Mouse (Mus musculus) heart, embryonic 14.5 days (tissue): ENCODE data around the gene Atf7. TPM values are rescaled to one million over a fixed set of nuclear protein-coding genes. Genes with fewer than 3 reads are reported as not detected.

Experiments
- ATAC-seq: fragments of 200-750 bp; cut with Nextera tagmentation; 2 replicates; pipeline ENCODE4 v1.8.0; 2017; ENCODE audit warnings: low read depth, moderate TSS enrichment; ENCODE audit not compliant: insufficient number of reproducible peaks, insufficient read depth, low FRiP score
- H3K27ac ChIP-seq, 2 experiments: fragments of 200-500 bp in 1 of 2; fragments of 300-500 bp in 1 of 2; sonication (generic) in 1 of 2; replicated peaks in 1 of 2; 2 replicates each; pipeline ENCODE4 v1.5.1; 2012 to 2014; ENCODE audit warnings: low read depth in 2 of 2, low read length in 2 of 2, control low read depth in 1 of 2, mild to moderate bottlenecking in 1 of 2, mixed read lengths in 1 of 2; ENCODE audit not compliant: control insufficient read depth in 1 of 2, insufficient read depth in 1 of 2
- H3K27me3 ChIP-seq: fragments of 300-500 bp; sonication (generic); 2 replicates; pipeline ENCODE4 v1.6.1; 2014; ENCODE audit warnings: mild to moderate bottlenecking, low read length, control low read depth; ENCODE audit not compliant: control insufficient read depth, insufficient read depth
- H3K36me3 ChIP-seq: fragments of 300-500 bp; sonication (generic); 2 replicates; pipeline ENCODE4 v1.6.1; 2014; ENCODE audit warnings: mild to moderate bottlenecking, control low read depth, low read length, mixed read lengths; ENCODE audit not compliant: control insufficient read depth, insufficient read depth
- H3K4me1 ChIP-seq, 2 experiments: fragments of 200-500 bp in 1 of 2; fragments of 300-500 bp in 1 of 2; sonication (generic) in 1 of 2; 2 replicates each; pipeline ENCODE4 v1.6.1; 2012 to 2014; ENCODE audit warnings: low read length in 2 of 2, control low read depth in 1 of 2, mixed read lengths in 1 of 2; ENCODE audit not compliant: control insufficient read depth in 2 of 2, insufficient read depth in 2 of 2
- H3K4me2 ChIP-seq: fragments of 300-500 bp; sonication (generic); 2 replicates; pipeline ENCODE4 v1.6.1; 2014; ENCODE audit warnings: mild to moderate bottlenecking, low read length
- H3K4me3 ChIP-seq, 2 experiments: fragments of 200-500 bp in 1 of 2; fragments of 300-500 bp in 1 of 2; sonication (generic) in 1 of 2; 2 replicates each; pipeline ENCODE4 v1.5.1; 2012 to 2014; ENCODE audit warnings: low read length in 2 of 2, mild to moderate bottlenecking in 2 of 2, control low read depth in 1 of 2, low read depth in 1 of 2, moderate library complexity in 1 of 2; ENCODE audit not compliant: control insufficient read depth in 1 of 2, insufficient read depth in 1 of 2
- H3K9ac ChIP-seq: fragments of 300-500 bp; sonication (generic); 2 replicates; pipeline ENCODE4 v1.6.1; 2014; ENCODE audit warnings: mild to moderate bottlenecking, low read length
- H3K9me3 ChIP-seq: fragments of 300-500 bp; sonication (generic); 2 replicates; pipeline ENCODE4 v1.6.1; 2016; ENCODE audit warnings: low read length, control low read depth; ENCODE audit not compliant: control insufficient read depth
- WGBS: fragments of 180-500 bp; shearing (Covaris S2); extraction: QIAGEN DNeasy Blood & Tissue Kit; methylation state at CpG from one replicate; pipeline ENCODE4 v1.1.7; 2014; 5-methylcytosine and 5-hydroxymethylcytosine counted together
- polyA plus RNA-seq: library from polyadenylated mRNA; unstranded; fragments of >200 nt; fragmentation: Nextera tagmentation; extraction: Ambion mirVana; gene quantifications from 2 replicates; pipeline ENCODE4 v1.2.1, GENCODE M21; 2014

The Atf7 gene
- polyA plus RNA-seq, 1 experiment from 2014 or later, result 29.7 TPM

DNA sequence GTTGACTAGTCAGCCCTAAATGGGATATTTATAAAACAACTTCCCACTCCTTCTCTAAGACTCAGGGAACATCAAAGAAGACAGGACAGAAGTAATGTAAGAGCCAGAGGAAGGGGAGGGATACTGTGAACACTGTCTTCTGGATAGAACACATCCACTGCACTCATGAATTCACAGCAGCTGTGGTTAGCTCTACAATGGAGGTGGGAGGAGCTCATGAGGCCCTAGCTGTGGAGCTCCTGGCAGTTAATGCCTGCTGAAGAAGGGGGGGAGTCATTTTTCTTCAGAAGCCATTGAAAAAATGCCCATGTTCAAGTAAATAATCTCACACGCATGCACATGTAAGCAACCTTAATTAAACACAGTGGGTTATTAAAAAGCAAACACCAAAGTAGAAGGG, 48.3 kb downstream of the Atf7 start:
- 94% methylated on average over 1 of the region's 1 CpGs for WGBS
- H3K9me3 ChIP-seq, result no peaks in the 10 kb centered on the region
- 0 out of 2 replicates have a peak, but pooled peaks cover 4% of the 10 kb centered on the region for H3K36me3 ChIP-seq
- no peaks in the 10 kb centered on the region for H3K27me3 ChIP-seq
- no peaks in the 10 kb centered on the region for H3K4me1 ChIP-seq
- H3K27ac ChIP-seq, result no peak overlapping the region
- no peak for ATAC-seq
- H3K4me2 ChIP-seq, result no peak overlapping the region
- no peak overlapping the region for H3K4me3 ChIP-seq
- H3K9ac ChIP-seq, result no peak overlapping the region

DNA sequence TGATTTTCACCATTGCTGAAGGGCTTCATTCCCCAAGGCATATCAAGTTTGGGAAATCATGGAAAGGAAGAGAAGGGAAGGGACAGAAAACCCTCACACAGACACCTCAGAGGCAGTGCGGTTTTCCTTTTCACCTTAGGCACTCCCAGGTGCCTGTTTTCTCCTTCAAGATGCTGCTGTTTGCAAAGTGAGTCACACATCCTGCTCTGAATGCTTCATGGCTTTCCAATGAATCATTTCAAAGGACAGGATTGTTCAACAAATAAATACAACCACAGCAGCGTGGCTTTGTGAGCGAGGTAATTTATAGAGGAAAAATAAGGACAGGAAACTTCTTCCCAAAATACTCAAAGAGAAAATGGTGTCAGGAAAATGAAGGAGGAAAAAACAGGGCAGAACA, 53.2 kb downstream of the Atf7 start:
- Histone ChIP-seq H3K9ac (no peak overlapping the region), H3K27me3 (no peaks in the 10 kb centered on the region), H3K4me1 (no peaks in the 10 kb centered on the region), H3K27ac (no peak overlapping the region), H3K4me2 (no peak overlapping the region), H3K4me3 (no peak overlapping the region), H3K9me3 (no peaks in the 10 kb centered on the region), H3K36me3 (0 out of 2 replicates have a peak, but pooled peaks cover 4% of the 10 kb centered on the region)
- no peak for ATAC-seq
- WGBS, result 75% methylated on average over 3 of the region's 3 CpGs

DNA sequence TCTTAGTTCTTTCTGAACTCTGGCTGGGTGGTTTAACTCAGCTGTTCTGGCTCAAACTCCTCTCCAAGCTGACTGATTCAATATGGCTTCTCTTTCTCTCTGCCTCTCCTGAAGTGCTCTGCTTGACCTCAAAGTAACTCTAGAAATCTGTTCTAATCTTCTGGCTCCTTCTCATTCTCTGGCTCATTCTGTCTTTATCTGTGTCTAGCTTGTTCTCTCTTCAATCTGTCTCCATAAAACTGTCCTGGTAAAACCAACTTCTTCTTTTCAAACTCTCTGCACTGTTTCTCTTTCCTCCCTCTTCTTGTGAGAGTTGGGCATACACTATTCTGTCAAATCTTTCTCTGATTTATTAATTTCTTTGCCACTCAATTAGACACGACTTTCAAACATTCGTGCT, 57.4 kb downstream of the Atf7 start:
- H3K27ac ChIP-seq, result no peak overlapping the region
- H3K4me1 ChIP-seq, result no peaks in the 10 kb centered on the region
- H3K9ac ChIP-seq, result no peak overlapping the region
- H3K27me3 ChIP-seq, result no peaks in the 10 kb centered on the region
- peaks cover 15% of the 10 kb centered on the region for H3K36me3 ChIP-seq
- 91% methylated on average over 2 of the region's 2 CpGs for WGBS
- H3K4me3 ChIP-seq, result no peak overlapping the region
- H3K4me2 ChIP-seq, result no peak overlapping the region
- ATAC-seq, result no peak
- no peaks in the 10 kb centered on the region for H3K9me3 ChIP-seq

DNA sequence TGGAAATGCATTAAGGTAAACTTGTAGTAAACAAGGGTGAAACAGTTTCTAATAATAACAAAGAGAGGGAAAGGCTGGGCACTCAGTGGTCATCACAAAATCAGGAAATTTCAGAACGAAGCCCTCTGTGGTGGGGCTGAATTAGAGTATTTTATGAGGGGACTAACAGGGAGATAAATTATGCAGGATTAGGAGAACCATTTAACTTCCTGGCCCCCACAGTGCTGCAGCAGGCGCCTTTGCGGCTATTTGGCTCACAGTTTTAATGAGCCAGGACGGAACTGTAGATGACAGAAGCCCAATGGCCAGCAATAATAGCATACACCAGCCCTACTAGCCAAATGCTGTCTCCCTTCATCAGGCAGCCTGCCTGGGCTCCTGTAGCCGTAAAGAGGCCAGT, 61.6 kb downstream of the Atf7 start:
- no peak overlapping the region for H3K4me3 ChIP-seq
- peaks cover 32% of the 10 kb centered on the region for H3K36me3 ChIP-seq
- no peak overlapping the region for H3K27ac ChIP-seq
- ATAC-seq, result no peak
- WGBS, result 94% methylated on average over 5 of the region's 5 CpGs
- no peak overlapping the region for H3K4me2 ChIP-seq
- H3K27me3 ChIP-seq, result no peaks in the 10 kb centered on the region
- H3K9ac ChIP-seq, result no peak overlapping the region
- H3K9me3 ChIP-seq, result no peaks in the 10 kb centered on the region
- no peaks in the 10 kb centered on the region for H3K4me1 ChIP-seq

DNA sequence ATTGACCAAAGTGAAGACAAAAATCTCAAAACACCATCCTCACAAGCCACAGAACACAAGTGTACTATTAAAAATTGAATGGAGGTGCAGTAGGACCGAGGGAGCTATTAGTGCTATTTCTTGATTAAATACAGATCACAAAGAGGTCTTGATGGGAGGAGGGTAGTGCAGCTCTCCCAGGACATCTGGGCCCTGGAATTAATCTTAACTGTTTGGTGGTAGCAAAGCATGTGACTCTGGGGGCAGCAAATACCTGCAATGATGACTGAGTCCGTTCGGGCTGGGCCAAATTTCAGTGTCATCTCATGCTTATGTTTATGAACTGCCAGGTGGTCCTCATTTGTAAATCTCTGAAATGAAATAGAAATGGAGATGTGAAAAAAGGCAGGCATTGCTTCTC, 62.2 kb downstream of the Atf7 start:
- Histone ChIP-seq H3K4me3 (no peak overlapping the region), H3K27ac (no peak overlapping the region), H3K9me3 (no peaks in the 10 kb centered on the region), H3K9ac (no peak overlapping the region), H3K4me2 (no peak overlapping the region), H3K4me1 (no peaks in the 10 kb centered on the region), H3K36me3 (peaks cover 32% of the 10 kb centered on the region), H3K27me3 (no peaks in the 10 kb centered on the region)
- 87% methylated on average over 3 of the region's 3 CpGs for WGBS
- no peak for ATAC-seq

DNA sequence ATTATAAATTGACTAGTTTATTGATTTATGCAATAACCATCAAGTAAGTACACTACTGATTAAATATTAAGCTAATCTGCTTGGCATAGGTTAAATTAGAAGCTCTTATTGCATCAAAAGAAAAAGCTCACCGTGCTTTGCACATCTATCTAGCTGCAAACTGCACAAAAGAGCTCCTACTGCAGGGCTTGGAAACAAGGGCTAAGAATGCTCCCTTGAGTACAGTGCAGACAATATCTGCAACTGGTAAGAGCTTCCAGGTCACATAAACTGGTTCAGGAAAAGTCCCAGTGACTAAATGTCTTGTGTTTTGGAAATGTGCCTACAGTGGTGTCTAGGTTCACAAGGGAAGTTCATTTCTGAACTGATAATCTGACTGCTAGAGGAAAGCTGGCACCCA, 62.8 kb downstream of the Atf7 start:
- Histone ChIP-seq H3K4me3 (no peak overlapping the region), H3K9me3 (no peaks in the 10 kb centered on the region), H3K4me2 (no peak overlapping the region), H3K27ac (no peak overlapping the region), H3K36me3 (peaks cover 32% of the 10 kb centered on the region), H3K4me1 (no peaks in the 10 kb centered on the region), H3K27me3 (no peaks in the 10 kb centered on the region), H3K9ac (no peak overlapping the region)
- ATAC-seq, result no peak
- WGBS, result 84% methylated on average over 1 of the region's 1 CpGs

DNA sequence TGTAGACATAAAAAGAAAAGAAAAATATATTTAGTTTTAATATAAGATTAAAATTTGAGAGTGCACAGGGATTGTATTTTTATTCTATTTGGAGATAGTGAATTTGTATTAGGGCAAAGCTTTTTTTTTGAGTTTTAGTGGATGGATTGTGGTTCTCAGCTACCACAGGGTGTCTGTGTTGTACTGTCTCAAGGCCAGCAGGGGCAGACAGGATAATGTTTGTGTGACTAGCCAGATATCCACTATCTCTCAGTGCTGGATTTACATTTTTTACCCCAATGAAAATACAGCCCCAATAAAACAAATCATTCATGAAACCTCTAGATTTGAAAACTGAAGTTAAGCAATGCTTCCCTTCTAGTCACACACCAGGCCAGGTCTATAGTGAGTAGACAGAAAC, 67.7 kb downstream of the Atf7 start:
- H3K27ac ChIP-seq, result 0 out of 4 replicates have a peak overlapping the region, but pooled peaks of 1 of the 2 experiments have one; percentile 41
- no peaks in the 10 kb centered on the region for H3K27me3 ChIP-seq
- no peaks in the 10 kb centered on the region for H3K9me3 ChIP-seq
- H3K9ac ChIP-seq, result no peak overlapping the region
- no peaks in the 10 kb centered on the region for H3K4me1 ChIP-seq
- no peak for ATAC-seq
- no peak overlapping the region for H3K4me2 ChIP-seq
- H3K36me3 ChIP-seq, result peaks cover 59% of the 10 kb centered on the region
- H3K4me3 ChIP-seq, result no peak overlapping the region

DNA sequence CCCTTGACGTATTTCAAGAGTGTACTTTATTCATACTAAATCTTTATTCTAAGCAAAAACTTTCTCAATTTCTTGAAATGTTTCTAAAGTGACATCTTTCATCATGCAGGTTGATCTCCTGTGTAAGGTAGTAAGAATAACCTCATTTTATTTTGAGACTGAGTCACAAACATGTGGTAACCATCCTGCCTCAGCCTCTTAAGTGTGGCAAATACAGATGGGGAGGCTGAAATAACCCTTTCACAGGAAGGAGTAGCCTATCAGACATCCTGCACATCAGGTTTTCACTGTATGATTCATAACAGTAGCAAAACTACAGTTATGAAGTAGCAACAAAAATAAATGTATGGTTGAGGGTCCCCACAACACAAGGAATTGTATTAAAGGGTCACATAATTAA, 69.7 kb downstream of the Atf7 start:
- H3K36me3 ChIP-seq, result peaks cover 67% of the 10 kb centered on the region

More for the DNA sequence above, 69.7 kb downstream of the Atf7 start:
- WGBS, result 95% methylated on average over 1 of the region's 1 CpGs
- Histone ChIP-seq H3K27me3 (no peaks in the 10 kb centered on the region), H3K27ac (no peak overlapping the region), H3K4me2 (no peak overlapping the region), H3K4me1 (no peaks in the 10 kb centered on the region), H3K9me3 (no peaks in the 10 kb centered on the region), H3K9ac (no peak overlapping the region), H3K4me3 (no peak overlapping the region)
- no peak for ATAC-seq
